Mouse (Mus musculus) v-Abl transformed pro-B cells (cell line): Measurements from ENCODE around the gene Prokr2.

Source experiments
- in situ Hi-C, 2 experiments: fragments of 400-800 bp; cut with MboI; formaldehyde crosslinking; loops; one replicate each; pipeline ENCODE4 v1.15.1; 2025; ENCODE audit not compliant: unreplicated experiment in 2 of 2

The Prokr2 gene

DNA sequence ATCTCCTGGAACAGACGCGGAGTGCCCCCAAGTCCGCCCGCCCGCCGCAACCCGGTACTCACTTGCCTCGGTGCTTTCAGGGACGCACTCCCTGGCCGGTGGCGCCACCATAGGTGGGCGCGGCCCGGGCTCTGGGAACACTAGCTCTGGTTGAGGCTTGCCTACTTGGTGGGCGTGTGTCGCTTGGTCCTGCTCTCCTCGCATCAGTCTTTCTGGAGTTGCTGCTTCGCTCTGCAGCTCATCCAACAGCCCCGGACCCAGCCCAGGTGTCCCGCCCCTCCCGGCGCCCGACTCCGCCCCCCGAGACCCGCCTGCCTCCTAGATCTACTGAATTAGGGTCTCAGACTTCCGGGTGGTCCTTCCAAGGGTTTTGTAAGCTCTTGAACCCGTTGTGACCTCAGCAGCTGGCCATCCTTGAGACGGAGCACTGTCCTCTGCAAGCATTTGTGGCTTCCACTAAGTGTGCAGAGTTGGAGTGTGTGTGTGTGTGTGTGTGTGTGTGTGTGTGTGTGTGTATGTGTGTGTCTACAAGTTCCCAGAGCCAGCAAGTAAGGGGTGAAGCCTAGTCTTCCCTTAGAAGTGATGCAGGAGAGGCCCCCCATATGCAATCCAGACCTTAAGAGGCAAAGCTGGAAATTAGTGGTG, at the start of gene Prokr2:
Gene Prokr2, minus strand, starts transcription at position 254 of the 645 bp plus-strand sequence.
- in situ Hi-C loops = no loop called here

DNA sequence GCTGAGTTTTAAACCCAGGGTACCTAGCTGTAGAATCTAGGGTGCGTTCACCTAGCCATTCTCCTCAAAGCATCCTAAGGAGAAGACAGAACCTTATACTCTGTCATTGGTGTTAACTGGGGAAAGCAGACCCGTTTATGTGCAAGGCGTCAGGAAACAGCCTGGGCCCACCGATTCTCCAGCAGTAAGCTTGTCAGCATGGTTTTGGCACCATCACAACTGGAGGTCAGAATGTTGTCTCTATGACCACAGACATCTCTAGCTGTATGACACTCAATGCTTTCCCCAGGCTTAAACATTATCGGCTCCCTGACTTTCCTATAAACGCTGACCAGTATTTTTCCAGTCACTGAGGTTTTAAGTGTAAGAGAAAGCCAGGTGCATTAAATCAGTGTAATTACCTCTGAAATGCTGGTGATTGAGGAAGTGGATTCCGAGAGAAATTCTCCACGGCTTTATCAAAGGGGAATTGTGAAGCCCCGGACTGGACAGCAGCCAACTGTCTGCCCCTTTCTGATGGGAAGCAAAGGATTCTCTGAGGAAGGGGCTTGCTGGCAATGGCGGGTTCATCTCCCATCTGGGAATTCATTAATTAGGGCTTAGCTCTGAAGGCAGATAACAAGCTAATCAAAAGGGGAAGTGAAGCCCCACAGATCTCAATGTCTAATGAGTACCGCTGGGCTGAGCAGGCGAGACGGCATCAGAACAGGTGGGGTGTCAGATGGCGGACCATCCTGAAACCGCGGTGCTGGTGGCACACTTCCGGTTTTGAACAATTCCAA, 42.1 kb upstream of the Prokr2 start:
- in situ Hi-C loops = no loop called here

DNA sequence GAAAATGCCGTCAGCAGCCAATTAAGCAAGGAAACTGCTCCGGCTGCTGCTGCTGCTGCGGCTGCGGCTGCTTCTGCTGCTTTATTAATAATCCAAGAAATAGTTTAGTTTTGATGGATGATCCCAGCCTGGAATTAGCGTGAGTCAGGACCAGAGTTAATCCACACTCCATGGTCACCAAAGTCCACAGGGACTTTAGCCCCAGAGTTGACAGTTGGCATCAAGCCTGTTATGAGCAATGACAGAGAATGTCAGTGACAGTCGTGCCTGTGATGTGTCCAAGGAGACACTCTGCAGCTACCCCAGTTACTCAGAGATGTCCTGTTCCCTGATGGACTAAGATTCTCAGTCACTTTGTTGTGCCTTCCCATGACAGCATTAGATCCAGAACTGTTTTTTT, 40.3 kb upstream of the Prokr2 start:
- in situ Hi-C loops = no loop called here

DNA sequence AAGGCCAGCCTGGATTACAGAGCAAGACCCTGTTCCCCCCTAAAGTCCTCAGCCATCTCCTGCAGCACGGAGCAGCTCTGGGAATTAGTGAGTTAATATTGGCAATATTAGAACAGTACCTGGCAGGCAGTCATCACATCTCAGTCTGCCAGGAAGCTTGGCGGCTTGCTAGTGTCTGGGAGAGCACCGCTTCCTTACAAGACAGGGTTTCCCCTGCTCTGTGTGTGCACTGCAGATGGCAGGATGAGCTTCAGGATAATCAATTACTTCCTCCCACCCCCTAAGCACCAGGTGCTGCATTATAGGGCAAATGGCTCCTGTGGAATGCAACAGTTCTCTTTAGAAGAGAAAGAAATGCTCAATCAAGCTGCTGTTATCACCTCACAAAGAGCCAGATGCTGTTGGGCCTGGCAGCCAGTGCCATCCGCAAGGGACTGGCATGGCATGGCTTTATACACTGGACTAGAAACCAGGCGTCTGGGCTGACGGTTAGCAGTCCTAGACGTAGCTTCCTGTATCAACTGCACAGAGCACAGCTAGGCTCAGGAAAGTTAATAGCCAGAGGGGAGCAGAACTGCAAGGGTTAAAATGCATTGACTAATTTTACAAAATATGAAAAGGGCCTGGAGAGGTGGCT, 38.3 kb upstream of the Prokr2 start:
- in situ Hi-C loops = no loop called here

DNA sequence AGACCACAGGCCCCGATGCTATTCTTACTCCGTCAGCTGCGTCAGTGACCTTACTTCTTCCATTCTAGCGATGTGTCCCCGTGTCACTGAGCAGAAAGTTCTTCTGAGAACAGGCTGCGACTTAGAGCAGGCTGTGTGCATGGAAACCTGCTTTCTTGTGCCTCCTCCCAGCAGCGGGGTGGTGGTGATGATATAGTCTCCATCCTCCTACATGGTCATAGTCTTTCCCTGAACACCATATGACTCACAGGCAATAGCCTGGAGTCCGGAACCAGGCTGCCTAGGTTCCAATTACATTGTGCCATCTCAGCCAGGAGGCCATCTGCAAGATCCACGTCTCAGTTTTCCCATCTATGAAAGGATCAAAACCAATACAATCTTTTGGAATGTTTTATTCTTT, 37.6 kb upstream of the Prokr2 start:
- in situ Hi-C loops = no loop called here

DNA sequence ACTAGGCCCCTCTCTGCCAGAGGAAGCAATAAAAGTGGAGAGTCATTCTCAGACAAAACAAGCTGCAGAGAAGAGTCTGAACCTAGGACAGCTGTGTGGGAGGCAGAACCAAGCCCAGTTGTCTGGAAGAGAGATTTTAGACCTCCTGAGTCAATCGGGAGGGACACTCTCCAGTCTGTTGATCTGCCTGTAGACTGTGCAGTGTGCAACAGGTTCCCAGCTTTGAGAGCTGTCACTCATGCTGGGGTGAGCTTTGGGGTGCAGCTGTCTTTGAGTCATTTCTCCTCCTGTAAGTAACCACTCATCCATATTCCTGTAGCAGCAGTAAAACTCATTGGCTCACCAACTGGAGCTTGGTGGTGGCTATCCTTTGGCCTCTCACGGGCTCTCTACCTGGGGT, 33.2 kb upstream of the Prokr2 start:
- in situ Hi-C loops = no loop called here

DNA sequence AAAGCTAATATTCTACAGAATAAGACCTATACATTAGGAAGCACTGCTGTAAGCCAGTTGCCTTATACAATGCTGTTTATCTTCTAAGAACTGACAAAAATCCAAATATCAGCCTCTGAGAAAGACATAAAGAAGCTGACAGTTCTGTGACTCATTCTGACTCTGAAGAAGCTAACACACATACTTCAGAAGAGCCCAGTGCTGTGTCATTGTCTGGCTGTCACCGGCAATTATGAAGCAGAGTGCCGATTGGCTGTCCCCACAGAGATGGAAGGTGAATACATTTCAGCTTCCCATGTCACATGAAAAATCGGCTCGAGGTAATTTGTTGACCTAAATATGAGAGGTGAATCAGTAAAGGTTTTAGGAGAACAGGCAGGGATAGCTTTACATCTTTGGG, 24.9 kb upstream of the Prokr2 start:
- in situ Hi-C loops = no loop called here

DNA sequence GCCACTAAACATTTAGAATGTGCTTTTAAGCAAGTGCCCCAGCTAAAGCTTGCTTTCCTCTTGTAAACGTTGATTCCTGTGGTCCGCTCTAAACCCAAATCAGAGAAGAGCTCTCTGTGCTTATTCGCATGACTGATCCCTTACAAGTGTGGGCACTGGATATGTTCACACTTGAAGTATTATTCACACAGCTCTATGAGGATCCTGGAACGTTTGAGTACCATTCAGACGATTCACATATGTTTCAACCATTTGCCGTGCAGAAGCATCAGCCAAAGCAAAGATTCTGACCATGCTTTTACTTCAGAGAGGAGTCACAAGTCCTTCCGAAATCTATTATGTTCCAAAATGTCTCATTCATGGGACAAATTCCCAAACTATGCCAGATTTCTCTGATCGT, 12.9 kb upstream of the Prokr2 start:
- in situ Hi-C loops = no loop called here

DNA sequence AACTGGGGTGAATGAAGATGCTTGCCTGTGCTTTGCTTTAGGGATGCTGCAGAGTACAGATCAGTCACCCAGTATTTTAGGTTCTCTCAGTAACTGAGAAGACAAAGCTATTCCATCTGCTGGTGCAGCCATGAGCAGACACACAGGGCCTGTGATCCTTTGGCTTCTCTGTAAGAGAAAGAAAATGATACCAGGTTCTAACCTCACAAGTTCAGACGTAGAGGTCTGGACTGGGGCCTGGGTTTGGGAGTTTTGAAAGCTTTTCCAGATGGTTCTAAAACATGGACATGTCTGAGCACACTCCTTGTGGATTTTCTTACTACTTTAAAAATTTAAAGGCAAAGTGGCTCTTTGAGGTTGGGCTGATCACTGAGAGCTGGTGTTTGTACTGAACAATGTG, 10.5 kb upstream of the Prokr2 start:
- in situ Hi-C loops = no loop called here

DNA sequence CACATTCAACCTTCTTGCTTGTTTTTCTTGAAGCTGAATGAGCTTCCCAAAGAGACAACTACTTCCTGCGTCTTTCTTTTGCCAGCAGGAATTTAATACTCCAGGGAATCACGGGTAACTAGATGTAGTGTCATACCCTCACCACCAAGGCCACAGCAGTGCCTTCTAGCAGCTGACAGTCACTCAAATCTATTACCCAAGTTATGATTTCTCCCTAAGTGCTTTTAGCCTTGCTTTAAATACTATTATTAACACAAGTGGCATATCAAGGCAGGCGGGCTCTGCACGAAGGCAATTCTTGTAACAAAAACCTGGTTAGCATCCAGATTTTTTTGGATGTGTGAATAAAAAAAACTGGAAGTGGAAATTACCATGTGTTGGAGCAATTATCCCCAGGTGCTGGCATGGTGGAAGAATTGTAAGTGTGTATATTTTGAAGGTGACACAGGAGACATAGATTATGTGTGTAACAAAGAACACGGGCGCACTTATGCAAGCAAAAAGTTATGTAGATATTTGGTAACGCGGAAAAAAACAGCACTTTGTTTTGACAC, 5.4 kb upstream of the Prokr2 start:
- in situ Hi-C loops = no loop called here

DNA sequence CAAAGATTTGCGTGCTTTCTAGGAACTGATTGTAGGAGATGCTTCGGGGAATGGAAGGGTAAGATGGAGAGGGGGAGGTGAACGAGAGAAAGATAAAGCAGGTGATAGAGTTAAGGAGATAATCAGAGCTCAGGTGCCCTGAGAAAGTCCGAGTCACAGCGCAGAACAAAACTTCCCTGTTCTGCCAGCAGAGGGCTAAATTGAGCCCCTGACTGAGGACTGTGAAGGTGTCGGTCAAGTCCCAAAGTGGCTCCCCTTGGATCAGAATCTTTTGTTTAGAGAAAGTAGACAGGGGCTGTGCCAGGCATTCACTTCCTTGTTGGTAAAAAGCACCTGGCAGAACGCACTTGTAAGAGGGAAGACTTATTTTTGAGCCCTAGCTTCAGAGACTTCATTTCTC, 4.3 kb upstream of the Prokr2 start:
- in situ Hi-C loops = no loop called here

DNA sequence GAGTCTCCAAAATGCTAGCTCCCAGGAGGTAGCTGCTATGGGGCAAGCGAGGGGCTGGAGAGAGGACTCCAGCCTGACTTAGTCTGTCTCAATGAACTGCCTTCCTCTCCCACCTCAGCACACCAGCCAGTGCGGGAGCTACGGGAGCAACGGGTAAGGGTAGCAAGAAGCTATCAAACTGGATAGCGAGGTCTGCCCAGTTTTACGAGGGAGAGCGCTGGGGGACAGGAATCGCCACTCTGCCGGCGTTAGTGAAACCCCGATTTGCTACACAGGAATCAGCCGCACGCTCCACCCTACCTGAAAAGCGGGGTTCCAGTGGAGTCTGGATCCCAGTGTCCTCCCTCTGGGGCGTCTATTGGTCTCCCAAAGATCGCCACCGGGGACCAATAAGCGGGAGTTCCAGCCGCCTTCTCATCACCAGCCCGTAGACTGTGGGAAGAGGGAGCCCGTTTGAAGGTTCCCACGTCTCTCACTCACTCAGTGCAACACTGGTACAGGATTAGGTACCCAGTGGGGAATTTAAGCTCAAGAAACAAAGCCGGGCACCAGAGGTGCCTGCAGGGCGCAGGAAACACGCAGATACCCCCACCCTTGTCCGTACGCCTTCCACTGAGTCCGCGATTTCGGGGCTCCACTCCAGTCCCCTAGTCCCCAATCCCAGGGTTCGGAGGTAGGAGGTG, 595 bp downstream of the Prokr2 start:
- in situ Hi-C loops = no loop called here

DNA sequence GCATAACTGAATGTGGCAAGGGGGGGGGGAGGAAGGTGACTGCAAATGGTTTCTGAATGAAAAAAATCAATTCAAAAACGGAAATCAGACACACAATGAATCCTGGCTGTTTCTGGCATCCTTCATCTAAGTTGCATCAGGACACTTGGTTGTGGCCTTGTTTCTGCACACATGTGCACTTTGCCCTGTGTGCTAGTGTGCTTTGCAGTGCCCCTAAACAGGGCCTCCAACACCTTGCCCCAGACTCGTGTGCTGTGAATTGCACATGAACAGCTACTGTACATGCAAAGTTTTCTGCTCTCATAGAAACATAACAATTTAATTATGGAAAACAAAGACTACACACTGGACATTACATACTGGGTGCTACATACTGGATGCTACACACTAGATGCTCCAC, 2.9 kb downstream of the Prokr2 start:
- in situ Hi-C loops = no loop called here

DNA sequence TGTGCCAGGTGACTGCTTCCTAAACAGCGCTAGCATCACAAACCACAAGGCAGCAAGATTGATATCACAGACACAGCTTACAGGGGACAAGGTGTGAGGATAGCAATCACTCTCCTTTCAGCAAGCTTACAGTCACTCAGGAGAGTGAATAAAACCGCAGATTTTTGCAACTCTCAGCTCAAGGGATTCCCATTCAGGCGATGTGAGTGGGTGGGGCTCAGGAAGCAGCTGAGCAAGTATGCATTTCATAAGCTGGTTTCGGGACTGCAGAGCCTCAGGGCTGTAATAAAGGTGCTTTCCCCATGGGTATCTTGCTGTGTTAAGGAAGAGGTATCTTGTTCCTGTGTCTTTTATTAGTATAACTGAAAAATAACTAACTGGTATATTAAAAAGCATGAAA, 5.6 kb downstream of the Prokr2 start:
- in situ Hi-C loops = no loop called here

DNA sequence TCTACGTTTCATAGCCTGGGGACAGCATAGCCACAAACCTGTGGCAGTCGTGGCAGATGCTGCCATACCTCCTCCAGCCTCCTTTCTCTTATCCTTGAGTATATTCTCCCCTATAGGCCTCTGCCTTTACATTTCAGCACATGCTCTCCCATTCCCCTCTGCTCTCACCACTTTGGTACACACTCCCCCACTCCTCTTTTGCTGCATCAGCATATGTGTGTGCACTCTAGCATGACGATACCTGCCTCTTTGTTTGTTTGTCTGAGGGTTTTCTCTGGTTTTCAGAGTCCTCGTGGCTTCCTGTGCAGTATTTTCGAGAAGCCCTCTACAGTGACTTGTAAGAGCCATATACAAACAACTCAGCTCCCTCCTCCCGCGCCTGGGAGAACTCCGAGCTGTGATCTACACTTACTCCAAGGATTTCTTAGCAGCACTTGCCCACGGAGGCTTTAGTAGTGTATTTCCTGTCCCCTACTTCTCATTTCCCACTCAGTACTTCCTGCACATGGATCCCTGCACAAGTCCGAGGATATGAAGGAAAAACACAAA, 6.6 kb downstream of the Prokr2 start:
- in situ Hi-C loops = no loop called here

DNA sequence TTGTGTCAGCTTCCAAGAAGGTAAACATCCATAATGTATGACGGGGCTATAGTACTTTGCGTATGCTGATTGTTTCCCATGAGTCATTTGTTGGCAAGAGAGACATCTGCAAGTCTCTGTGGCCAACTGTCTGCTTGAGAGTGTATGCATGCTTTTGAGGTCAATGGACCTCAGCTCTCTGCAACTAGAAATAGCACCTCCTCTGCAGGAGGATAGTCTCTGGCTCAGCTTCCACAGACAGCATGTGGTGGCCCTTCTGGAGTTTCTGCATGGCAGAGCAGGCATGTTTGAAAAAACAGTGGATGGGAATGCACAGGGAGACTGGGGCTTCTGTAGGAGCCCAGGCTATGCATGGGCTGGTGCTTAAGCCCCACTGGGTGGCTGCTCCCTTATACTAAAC, 7.8 kb downstream of the Prokr2 start:
- in situ Hi-C loops = no loop called here

DNA sequence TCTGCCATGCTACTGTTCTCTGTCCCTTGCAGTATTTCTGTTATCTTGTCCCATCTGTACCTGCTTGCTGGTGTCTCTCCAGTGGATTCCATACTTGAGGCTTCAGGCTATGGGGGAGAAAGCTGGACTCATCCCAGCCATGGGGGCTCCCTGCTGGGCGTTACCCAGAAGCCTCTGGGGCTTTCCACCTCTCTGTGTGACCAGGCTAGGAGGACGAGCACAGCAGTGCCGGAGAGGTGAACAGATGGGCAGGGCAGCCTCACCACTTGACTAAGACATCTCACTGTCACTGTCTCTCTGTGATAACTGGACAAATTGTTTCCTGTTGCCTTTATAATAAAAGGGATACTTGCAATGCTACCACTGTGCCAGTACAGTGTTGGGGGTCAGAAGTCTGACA, 9.5 kb downstream of the Prokr2 start:
- in situ Hi-C loops = no loop called here

DNA sequence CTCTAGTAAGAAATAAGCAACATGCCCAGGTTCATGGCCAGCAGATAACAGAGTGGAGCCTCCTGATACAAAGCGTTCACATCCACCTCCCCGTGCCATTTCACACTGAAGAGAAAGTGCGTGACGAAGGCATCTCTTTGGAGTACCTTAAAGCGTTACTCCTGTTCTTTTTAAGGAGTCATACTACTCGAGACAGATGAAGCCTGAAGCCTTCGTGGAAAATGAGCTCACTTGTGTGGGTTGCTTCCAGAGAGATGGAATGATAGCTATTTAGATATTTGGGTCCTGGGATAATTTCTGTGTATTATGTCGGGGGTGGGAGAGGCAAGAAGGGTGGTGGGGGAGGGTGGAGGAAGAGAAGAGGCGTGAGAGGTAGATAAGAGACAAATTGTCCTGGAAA, 10.1 kb downstream of the Prokr2 start:
- in situ Hi-C loops = no loop called here

DNA sequence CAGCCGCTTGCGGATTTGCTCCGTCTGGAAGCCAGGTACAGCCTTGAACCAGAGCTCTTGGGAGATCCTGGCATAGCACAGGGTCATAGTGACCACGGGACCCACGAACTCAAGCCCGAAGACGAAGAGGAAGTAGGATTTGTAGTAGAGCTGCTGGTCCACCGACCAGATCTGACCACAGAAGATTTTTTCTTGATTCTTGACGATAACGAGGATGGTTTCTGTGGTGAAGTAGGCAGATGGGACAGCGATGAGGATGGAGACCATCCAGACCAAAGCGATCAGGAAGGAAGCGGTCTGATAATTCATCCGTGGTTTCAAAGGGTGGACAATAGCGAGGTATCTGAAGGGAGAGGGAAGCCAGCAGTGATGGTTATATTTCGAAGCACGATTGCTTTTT, 11.5 kb downstream of the Prokr2 start:
- in situ Hi-C loops = no loop called here

DNA sequence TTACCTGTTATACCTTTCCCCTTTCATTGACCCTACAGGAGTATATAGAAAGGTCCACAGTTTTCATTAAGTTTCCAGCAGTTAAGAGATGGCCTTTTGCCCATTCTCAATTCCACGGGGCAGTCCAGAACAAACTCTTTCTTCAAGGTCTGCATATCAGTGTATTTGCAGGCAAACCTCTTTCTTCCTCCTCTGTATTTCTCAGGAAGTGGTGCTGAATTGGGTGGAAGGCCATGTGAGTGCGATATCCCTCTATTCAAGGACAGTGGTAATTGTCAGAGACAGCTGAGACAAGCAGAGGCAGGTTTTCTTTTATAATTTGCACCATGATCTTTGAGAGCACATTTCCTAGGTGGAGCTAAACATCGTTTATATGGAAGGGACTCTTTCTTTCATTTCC, 16.8 kb downstream of the Prokr2 start:
- in situ Hi-C loops = no loop called here

DNA sequence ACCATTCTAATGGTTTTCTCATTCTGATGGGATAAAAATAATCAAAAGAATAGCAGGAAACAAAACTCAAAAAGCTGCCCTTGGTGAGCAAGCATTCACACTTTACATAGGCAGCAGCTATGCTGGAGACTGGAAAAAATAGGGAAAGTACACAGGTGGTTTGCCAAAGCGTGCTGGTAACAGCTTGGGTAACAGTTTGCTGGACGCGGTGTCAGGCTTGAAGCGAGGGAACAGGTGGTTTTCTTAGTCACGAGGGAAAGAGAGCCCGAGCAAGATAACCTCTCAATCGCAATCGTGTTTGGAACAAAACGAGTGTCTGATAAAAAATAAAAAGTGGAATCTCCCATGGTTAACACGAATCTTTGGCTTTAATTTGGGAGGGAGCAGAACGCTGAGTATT, 41.4 kb downstream of the Prokr2 start:
- in situ Hi-C loops = no loop called here
